Mouse (Mus musculus): Measurements from ENCODE around the gene Ankfn1. TPM values are rescaled to one million over a fixed set of nuclear protein-coding genes. Genes with fewer than 3 reads are reported as not detected.

Gene Ankfn1
- polyA plus RNA-seq, 3 experiments from 2014 or later, result not detected

DNA sequence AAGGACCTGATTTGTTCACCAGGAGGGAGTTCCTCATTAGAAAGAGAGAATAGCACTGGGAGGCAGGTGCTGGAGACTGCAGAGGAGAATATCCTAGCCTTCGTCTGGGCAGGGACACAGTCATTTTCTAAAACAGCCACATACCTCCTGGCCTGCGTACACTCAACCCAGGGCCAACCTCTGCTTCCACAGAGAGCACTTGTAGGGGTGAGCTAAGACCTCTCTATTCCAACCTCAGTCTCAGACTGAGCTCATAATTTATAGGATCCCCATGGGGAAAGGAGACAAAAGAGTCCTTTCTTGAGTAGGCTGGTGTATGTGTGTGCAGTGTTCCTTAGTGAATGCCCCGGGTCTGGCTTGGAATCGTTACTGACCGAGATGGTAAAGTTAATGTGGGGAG, 418.9 kb downstream of the Ankfn1 start:
- no peak for ATAC-seq

DNA sequence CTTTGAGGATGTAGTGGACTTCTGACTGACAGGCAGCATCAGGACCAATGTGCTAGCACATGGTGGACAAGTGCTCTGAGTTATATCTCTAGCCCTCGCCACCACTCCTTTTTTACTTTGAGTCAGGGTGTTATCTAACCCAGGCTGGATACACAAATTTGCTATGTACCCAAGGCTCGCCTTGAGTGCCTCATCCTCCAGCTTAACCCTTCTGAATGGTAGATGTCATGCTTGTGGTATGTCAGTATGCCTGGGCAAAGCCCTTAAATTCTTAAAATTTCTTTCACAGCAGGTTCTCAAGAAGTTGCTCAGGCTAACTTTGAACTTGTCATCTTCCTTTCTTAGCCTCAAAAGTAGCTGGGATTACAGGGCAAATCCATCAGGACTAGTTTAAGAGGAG, 421.0 kb downstream of the Ankfn1 start:
- no peak for ATAC-seq

DNA sequence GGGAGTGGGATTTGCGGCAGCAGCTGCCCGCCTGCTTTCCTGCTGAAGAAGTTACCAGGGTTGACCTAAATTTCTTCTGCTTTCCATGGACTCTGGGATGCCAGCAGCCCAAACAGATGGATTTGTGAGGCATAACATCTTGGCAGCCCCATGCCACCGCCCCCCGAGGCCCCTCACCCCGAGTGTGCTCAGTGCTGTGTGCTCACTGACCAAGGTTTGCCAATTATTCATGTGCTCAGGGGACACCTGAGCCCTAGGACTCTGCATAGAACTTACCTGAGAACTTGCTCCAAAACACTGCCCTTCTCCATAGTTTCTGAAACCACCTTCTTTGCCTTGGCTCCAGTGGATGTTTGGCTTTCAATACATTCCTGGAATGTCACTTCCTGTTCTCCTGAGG, 421.4 kb downstream of the Ankfn1 start:
- ATAC-seq, result no peak

DNA sequence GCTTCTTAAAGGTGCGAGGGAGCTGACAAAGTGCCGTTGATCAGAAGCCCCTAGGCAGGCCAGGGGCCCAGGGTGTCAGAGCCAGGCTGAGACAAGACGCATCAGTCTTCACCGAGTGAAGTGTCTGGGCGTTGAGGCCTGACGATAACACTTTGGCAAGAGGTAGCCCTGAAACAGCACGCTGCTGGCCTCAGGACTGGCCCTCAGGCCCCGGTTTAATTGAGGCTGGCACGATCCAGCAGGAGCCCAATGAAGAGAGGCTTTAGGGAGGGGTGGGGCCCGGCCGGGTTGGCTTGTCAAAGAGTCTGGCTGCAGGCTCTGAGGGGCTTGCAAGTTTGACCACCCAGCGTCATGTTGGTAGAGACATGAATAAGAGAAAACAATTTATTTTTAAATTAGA, 437.2 kb downstream of the Ankfn1 start:
- ATAC-seq, result no peak

Other genes starting within 250 kb of the Ankfn1 start
- 1 to 10 TPM; 6.8 to 8.6 (median 7.5) TPM for gene Pctp, start 225.2 kb upstream of the Ankfn1 start, polyA plus RNA-seq (2017; shearing (Covaris generic))

All from inflammation-experienced regulatory T-cells, adult 6 months (primary cell).